Mouse (Mus musculus) megakaryocyte, embryonic 14.5 days (primary cell): ENCODE measurements around the gene Sqor.

Experiments used
- FLI1 ChIP-seq: IDR thresholded peaks from 2 replicates; pipeline ENCODE4 v1.6.1; 2012; ENCODE audit warnings: low read length, inconsistent platforms, mixed read lengths
- GATA1 ChIP-seq: IDR thresholded peaks from 3 replicates; pipeline ENCODE4 v1.6.1; 2012; ENCODE audit warnings: mixed read lengths, low read length, inconsistent platforms, borderline replicate concordance

DNA sequence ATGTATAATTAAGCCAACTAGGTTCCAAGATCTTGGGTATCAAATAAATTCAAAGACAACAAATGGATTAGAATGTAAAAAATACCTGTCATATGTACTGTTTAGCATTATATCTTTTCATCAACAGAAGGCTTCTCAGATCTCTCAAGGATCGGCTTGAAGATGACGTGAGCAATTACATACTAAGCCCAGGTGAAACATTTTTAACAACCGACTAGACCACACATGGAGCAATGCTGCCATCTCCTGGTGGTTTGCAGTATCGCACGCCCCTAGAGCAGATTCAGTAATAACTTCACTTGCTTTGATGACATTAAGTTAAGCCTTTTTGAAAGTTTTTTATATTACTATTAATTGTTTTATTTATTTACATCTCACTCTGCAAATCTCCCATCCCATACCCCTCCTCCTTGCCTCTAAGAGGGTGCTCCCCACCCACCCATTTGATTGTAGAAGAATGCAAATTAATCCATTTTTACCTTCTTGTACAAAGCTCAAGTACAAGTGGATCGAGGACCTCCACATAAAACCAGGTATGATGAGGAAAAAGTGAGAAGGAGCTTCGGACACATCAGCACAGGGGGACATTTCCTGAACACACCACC lies 11.2 kb upstream of the Sqor start:
- TF ChIP-seq GATA1: no peak
- TF ChIP-seq FLI1: no peak
